In the genomic region with DNA sequence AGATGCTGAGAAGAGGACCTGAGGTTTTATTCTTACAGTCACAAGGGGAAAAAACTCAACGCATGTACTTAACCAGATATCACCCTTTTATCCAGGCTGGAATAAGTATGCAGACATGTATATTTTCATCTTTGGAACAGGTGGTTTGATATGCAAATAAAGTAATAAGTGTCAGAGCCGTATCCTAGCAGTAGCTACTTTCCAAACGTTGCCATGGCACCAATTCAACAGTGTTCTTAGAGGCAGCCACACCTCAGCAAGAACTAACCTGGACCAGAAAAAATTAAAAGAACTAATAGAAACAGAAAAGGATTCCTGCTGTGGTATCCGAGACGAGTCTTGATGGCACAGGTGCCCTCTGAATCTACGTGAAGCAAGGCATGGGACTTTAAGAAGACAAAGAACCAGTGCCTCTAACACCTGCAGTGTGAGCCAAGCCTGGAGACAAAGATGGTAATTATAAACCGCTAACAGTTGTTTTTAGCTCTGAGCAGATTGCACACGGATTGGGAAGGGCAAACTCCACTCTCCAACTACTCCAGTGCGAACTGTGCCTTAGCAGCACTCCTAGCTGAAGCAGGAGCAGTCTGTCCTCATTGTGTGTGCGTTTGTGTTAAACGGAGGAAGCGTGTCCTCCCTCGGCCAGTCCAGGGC, we compare ENCODE assay signal across 16 mouse cellular contexts. TPM values are rescaled to one million over a fixed set of nuclear protein-coding genes. Genes with fewer than 3 reads are reported as not detected.
DNase-seq lines count a peak whose midpoint lies in the region; ATAC-seq and TF ChIP-seq lines count a peak whose summit lies in the region.
"Had no signal": no experiment of that assay in that cellular context is flagged by ENCODE, and none has a peak within 500 bp of the region (broad histone marks: within the 10 kb centered on the region; RNA-seq: fewer than 3 reads in every experiment).

A gene (plus strand): TSS at position 240 of the 654 bp plus-strand sequence.

- TF ChIP-seq CTCF in heart, adult 2 months (IDR thresholded peaks at IDR 0.05) = no peak

- TF ChIP-seq POLR2A in heart, adult 2 months (IDR thresholded peaks at IDR 0.05; ENCODE audit: insufficient read depth, low read depth, low read length) = no peak

- peaks cover 1% of the 10 kb centered on the region; the same call in 1 of the 2 replicates for H3K4me1 ChIP-seq in heart, adult 2 months (ENCODE audit: control insufficient read depth, insufficient read depth, low read length)
- H3K4me1 ChIP-seq in forebrain, embryonic 14.5 days (ENCODE audit: control insufficient read depth, insufficient read depth, low read length) = peaks cover 10% of the 10 kb centered on the region

- intact Hi-C loops in heart, adult 2 months (cut with DNase I) = no loop called here
- intact Hi-C loops in heart, postnatal 36 days (cut with DNase I) = no loop called here
- intact Hi-C loops in left cerebral cortex, postnatal 14 days (cut with DNase I) = no loop called here

- 71% methylated on average over 13 of the region's 13 CpGs for WGBS in heart, adult 2 months
- WGBS in forebrain, embryonic 14.5 days = 34% methylated on average over 13 of the region's 13 CpGs

- H3K9me3 ChIP-seq in forebrain, embryonic 14.5 days (replicated peaks; ENCODE audit: control insufficient read depth, low read length) = no peaks in the 10 kb centered on the region
- H3K9me3 ChIP-seq: megakaryocyte, embryonic 14.5 days; neural tube, embryonic 12.5 days had no signal

- H3K9ac ChIP-seq in heart, adult 2 months (ENCODE audit: low read depth, low read length) = no peak within 1 kb of the TSS
- H3K9ac ChIP-seq in forebrain, embryonic 14.5 days (ENCODE audit: low read length) = no peak within 1 kb of the TSS
- H3K9ac ChIP-seq: neural tube, embryonic 12.5 days had no signal

- H3K36me3 ChIP-seq in heart, adult 2 months (ENCODE audit: control insufficient read depth, insufficient read depth, low read length) = no peaks in the 10 kb centered on the region
- H3K36me3 ChIP-seq in forebrain, embryonic 14.5 days (ENCODE audit: control insufficient read depth, insufficient read depth, low read length) = no peaks in the 10 kb centered on the region
- H3K36me3 ChIP-seq: neural tube, embryonic 12.5 days had no signal

- no peaks in the 10 kb centered on the region for H3K79me2 ChIP-seq in heart, adult 2 months (replicated peaks; ENCODE audit: control insufficient read depth, insufficient read depth, low read length)

- no peak for TF ChIP-seq EP300 in heart, adult 2 months (IDR thresholded peaks at IDR 0.05; ENCODE audit: insufficient read depth, low read depth, low read length)

- peak; percentile 83 for ATAC-seq in forebrain, embryonic 14.5 days
- ATAC-seq in cerebellum, adult (ENCODE audit: insufficient number of reproducible peaks, low FRiP score, low TSS enrichment) = no peak

- no peaks in the 10 kb centered on the region for H3K27me3 ChIP-seq in heart, adult 2 months (ENCODE audit: control insufficient read depth, insufficient read depth, low read length)
- H3K27me3 ChIP-seq in forebrain, embryonic 14.5 days (replicated peaks; ENCODE audit: control insufficient read depth, insufficient read depth, low read length) = no peaks in the 10 kb centered on the region
- H3K27me3 ChIP-seq: neural tube, embryonic 12.5 days had no signal

- H3K4me2 ChIP-seq in forebrain, embryonic 14.5 days (ENCODE audit: low read length) = peak within 1 kb of the TSS; percentile 12; the same call in 1 of the 2 replicates
- H3K4me2 ChIP-seq: heart, embryonic 11.5 days; neural tube, embryonic 12.5 days had no signal

- no peak for DNase-seq in heart, adult 2 months
- no peak for DNase-seq in heart, postnatal 36 days
- peak; percentile 56 to 71 for DNase-seq in left cerebral cortex, postnatal 14 days (ENCODE audit: low spot score in 2 of 2)
- DNase-seq in left cerebral cortex, adult 11 months (ENCODE audit: low spot score) = no peak
- peak; percentile 74 for DNase-seq in forebrain, embryonic 14.5 days (ENCODE audit: low spot score)
- peak; percentile 39 to 61 for DNase-seq in layer of hippocampus, postnatal 14 days (ENCODE audit: low spot score in 2 of 2)
- DNase-seq in adrenal gland, postnatal 36 days = no peak
- DNase-seq: cerebellum, adult 11-12 months; thymus, postnatal 36 days had no signal

- peak within 1 kb of the TSS; percentile 18; the same call in 1 of the 2 replicates for H3K27ac ChIP-seq in heart, adult 2 months
- peak within 1 kb of the TSS; percentile 64 for H3K27ac ChIP-seq in forebrain, embryonic 14.5 days (ENCODE audit: low read depth, low read length)
- H3K27ac ChIP-seq: neural tube, embryonic 12.5 days had no signal

- H3K4me3 ChIP-seq in heart, adult 2 months = no peak within 1 kb of the TSS
- H3K4me3 ChIP-seq in forebrain, embryonic 14.5 days (ENCODE audit: low read depth, low read length) = no peak within 1 kb of the TSS
- H3K4me3 ChIP-seq: megakaryocyte, embryonic 14.5 days; neural tube, embryonic 12.5 days had no signal

RNA-seq across cellular contexts. Expression of the gene that starts here (rescaled TPM):
- total RNA-seq in heart, adult 2 months (2021) = not detected
- polyA plus RNA-seq in heart, adult 2 months (2012; rRNA removed) = not detected in 2 replicates
- total RNA-seq in heart, postnatal 36 days (2021) = not detected
- total RNA-seq in left cerebral cortex, postnatal 14 days (2021) = not detected
- 0.10 TPM in 1 of 2 replicates, not detected in the other for polyA plus RNA-seq in forebrain, embryonic 14.5 days (2014; fragmentation: Nextera tagmentation; extraction: Ambion mirVana)
- not detected for total RNA-seq in layer of hippocampus, postnatal 14 days (2021)
- not detected for total RNA-seq in adrenal gland, postnatal 36 days (2021)
- total RNA-seq: adrenal gland, adult 18-20 months; left cerebral cortex, postnatal 10 days had no signal
- polyA plus RNA-seq: heart, embryonic 11.5 days; neural tube, embryonic 12.5 days; small intestine, adult 2 months had no signal

Comparison
In these comparisons a context has a peak if more than half of its experiments do, and no peak if none do; other contexts are left out.
1. Peak in DNase-seq in left cerebral cortex, postnatal 14 days; RNA of the gene not detected or under 1 TPM.
2. Peak in DNase-seq, ATAC-seq, H3K27ac ChIP-seq and H3K4me2 ChIP-seq in forebrain, embryonic 14.5 days; RNA of the gene not detected or under 1 TPM.
3. Peak in DNase-seq in layer of hippocampus, postnatal 14 days; RNA of the gene not detected or under 1 TPM.